Mouse (Mus musculus) gonadal fat pad, adult 2 months (tissue): Measurements from ENCODE around the gene Syt15. TPM values are rescaled to one million over a fixed set of nuclear protein-coding genes. Genes with fewer than 3 reads are reported as not detected.

ENCODE experiments used
- DNase-seq: peaks from one replicate; pipeline ENCODE4 v3.0.0-alpha.2; 2012; ENCODE audit warnings: low read depth
- polyA plus RNA-seq: library from polyadenylated mRNA; depleted of rRNA; stranded (reverse); fragments of >200 nt; gene quantifications from 2 replicates; pipeline ENCODE4 v1.2.3, GENCODE M21; 2012; rRNA removed

The Syt15 gene
- polyA plus RNA-seq: 4.7 and 6.6 TPM in 2 replicates

GRCm38 (mm10) chr14:34219295-34219694 is at the start of gene Syt15:
TSS of gene Syt15 (plus strand) at chr14:34219595.
- DNase-seq: no peak

GRCm38 (mm10) chr14:34171107-34171506 is 48.3 kb upstream of the Syt15 start:
- no peak for DNase-seq

- peak; percentile 40 for DNase-seq
Observed at GRCm38 (mm10) chr14:34179351-34179750, 40.0 kb upstream of the Syt15 start.

- DNase-seq: no peak
Observed at GRCm38 (mm10) chr14:34183101-34183500, 36.3 kb upstream of the Syt15 start.

GRCm38 (mm10) chr14:34188629-34189028 is 30.8 kb upstream of the Syt15 start:
- DNase-seq: no peak

- no peak for DNase-seq
Observed at GRCm38 (mm10) chr14:34190361-34190760, 29.0 kb upstream of the Syt15 start.

GRCm38 (mm10) chr14:34193879-34194278 is 25.5 kb upstream of the Syt15 start:
- no peak for DNase-seq

- no peak for DNase-seq
Observed at GRCm38 (mm10) chr14:34195466-34195865, 23.9 kb upstream of the Syt15 start.

GRCm38 (mm10) chr14:34196706-34197105 is 22.7 kb upstream of the Syt15 start:
- DNase-seq: no peak

- no peak for DNase-seq
Observed at GRCm38 (mm10) chr14:34200738-34201230, 18.6 kb upstream of the Syt15 start.

- no peak for DNase-seq
Observed at GRCm38 (mm10) chr14:34201231-34202035, 18.0 kb upstream of the Syt15 start, which contains the start of gene Gprin2. TSS of gene Gprin2 (minus strand) at chr14:34201653.

- DNase-seq: peak; percentile 50
Observed at GRCm38 (mm10) chr14:34207996-34208395, 11.4 kb upstream of the Syt15 start.

GRCm38 (mm10) chr14:34208651-34209050 is 10.7 kb upstream of the Syt15 start:
- DNase-seq: no peak

GRCm38 (mm10) chr14:34209080-34209479 is 10.3 kb upstream of the Syt15 start:
- DNase-seq: no peak

GRCm38 (mm10) chr14:34209942-34210341 is 9.5 kb upstream of the Syt15 start:
- DNase-seq: no peak

GRCm38 (mm10) chr14:34215451-34216127 is 3.8 kb upstream of the Syt15 start:
- no peak for DNase-seq

- no peak for DNase-seq
Observed at GRCm38 (mm10) chr14:34219786-34220198, 397 bp downstream of the Syt15 start.

GRCm38 (mm10) chr14:34220426-34220825 is 1.0 kb downstream of the Syt15 start:
- DNase-seq: no peak

- no peak for DNase-seq
Observed at GRCm38 (mm10) chr14:34221416-34222077, 2.2 kb downstream of the Syt15 start.

GRCm38 (mm10) chr14:34223362-34223898 is 4.0 kb downstream of the Syt15 start:
- no peak for DNase-seq

- DNase-seq: no peak
Observed at GRCm38 (mm10) chr14:34225986-34226385, 6.6 kb downstream of the Syt15 start.

- DNase-seq: no peak
Observed at GRCm38 (mm10) chr14:34226566-34226965, 7.2 kb downstream of the Syt15 start.
